Mouse (Mus musculus) hindbrain, embryonic 14.5 days (tissue): ENCODE measurements at regions not wholly inside any gene's neighbourhood (a gene's known extent, or its start where the extent isn't known, plus 50 kb on each side); places are given as distances from the start of the nearest gene placed in this dataset.

Experiments
- ATAC-seq: fragments of 200-750 bp; cut with Nextera tagmentation; 2 replicates; pipeline ENCODE4 v1.8.0; 2017; ENCODE audit warnings: moderate number of reproducible peaks, mild to moderate bottlenecking, moderate TSS enrichment, moderate library complexity; ENCODE audit not compliant: low FRiP score
- DNase-seq: peaks from one replicate; pipeline ENCODE4 v3.0.0-alpha.2; 2015; ENCODE audit warnings: low spot score
- H3K27ac ChIP-seq: fragments of 300-500 bp; sonication (generic); 2 replicates; pipeline ENCODE4 v1.5.1; 2014; ENCODE audit warnings: mild to moderate bottlenecking, moderate library complexity
- H3K27me3 ChIP-seq: fragments of 300-500 bp; sonication (generic); 2 replicates; pipeline ENCODE4 v1.6.1; 2014; ENCODE audit warnings: mild to moderate bottlenecking, low read length, mixed read lengths; ENCODE audit not compliant: control insufficient read depth, insufficient read depth
- H3K36me3 ChIP-seq: fragments of 300-500 bp; sonication (generic); replicated peaks from 2 replicates; pipeline ENCODE4 v1.6.1; 2014; ENCODE audit not compliant: control insufficient read depth, insufficient read depth
- H3K4me1 ChIP-seq: fragments of 300-500 bp; sonication (generic); replicated peaks from 2 replicates; pipeline ENCODE4 v1.6.1; 2014; ENCODE audit warnings: antibody characterized with exemption, low read length, mixed read lengths; ENCODE audit not compliant: control insufficient read depth, insufficient read depth
- H3K4me2 ChIP-seq: fragments of 300-500 bp; sonication (generic); replicated peaks from 2 replicates; pipeline ENCODE4 v1.6.1; 2014; ENCODE audit warnings: mild to moderate bottlenecking, moderate library complexity
- H3K4me3 ChIP-seq: fragments of 300-500 bp; sonication (generic); replicated peaks from 2 replicates; pipeline ENCODE4 v1.5.1; 2014; ENCODE audit warnings: mild to moderate bottlenecking, low read length
- H3K9ac ChIP-seq: fragments of 300-500 bp; sonication (generic); 2 replicates; pipeline ENCODE4 v1.6.1; 2014
- H3K9me3 ChIP-seq: fragments of 300-500 bp; sonication (generic); 2 replicates; pipeline ENCODE4 v1.6.1; 2016; ENCODE audit warnings: low read length; ENCODE audit not compliant: control insufficient read depth
- WGBS: fragments of 180-500 bp; shearing (Covaris S2); extraction: QIAGEN DNeasy Blood & Tissue Kit; methylation state at CpG from one replicate; pipeline ENCODE4 v1.1.7; 2014; 5-methylcytosine and 5-hydroxymethylcytosine counted together

GRCm38 (mm10) chr3:21293308-21293707, 783.1 kb upstream of the Tbl1xr1 start:
- no peaks in the 10 kb centered on the region for H3K9me3 ChIP-seq
- no peaks in the 10 kb centered on the region for H3K4me1 ChIP-seq
- H3K9ac ChIP-seq: no peak overlapping the region
- no peak overlapping the region for H3K4me3 ChIP-seq
- ATAC-seq (no peak), DNase-seq (no peak)
- no peak overlapping the region for H3K27ac ChIP-seq
- whole genome bisulfite sequencing: 88% methylated on average over 2 of the region's 2 CpGs
- no peaks in the 10 kb centered on the region for H3K27me3 ChIP-seq
- no peaks in the 10 kb centered on the region for H3K36me3 ChIP-seq
- H3K4me2 ChIP-seq: no peak overlapping the region

DNA sequence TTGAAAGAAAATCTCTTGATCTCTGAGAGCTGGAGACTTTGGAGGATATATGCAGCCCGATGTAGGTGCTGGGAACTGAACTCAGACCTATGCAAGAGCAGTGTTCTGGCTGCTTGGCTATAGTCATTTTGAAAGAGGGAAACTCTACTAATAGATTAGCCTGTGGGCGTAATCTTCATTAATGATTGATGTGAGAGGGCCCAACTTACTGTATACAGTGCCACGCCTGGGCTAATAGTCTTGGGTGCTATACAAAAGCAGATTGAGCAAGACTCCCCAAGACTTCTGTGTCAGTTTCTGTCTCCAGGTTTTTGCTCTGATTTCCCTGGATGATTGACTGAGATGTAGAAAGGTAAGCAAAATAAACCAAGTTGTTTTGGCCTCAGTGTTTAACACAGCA, 781.7 kb upstream of the Tbl1xr1 start:
- no peaks in the 10 kb centered on the region for H3K36me3 ChIP-seq
- no peak overlapping the region for H3K4me2 ChIP-seq
- no peak overlapping the region for H3K4me3 ChIP-seq
- ATAC-seq (no peak), DNase-seq (no peak)
- no peaks in the 10 kb centered on the region for H3K9me3 ChIP-seq
- H3K9ac ChIP-seq: no peak overlapping the region
- no peaks in the 10 kb centered on the region for H3K4me1 ChIP-seq
- H3K27me3 ChIP-seq: no peaks in the 10 kb centered on the region
- no peak overlapping the region for H3K27ac ChIP-seq
- WGBS: 95% methylated on average over 3 of the region's 3 CpGs

DNA sequence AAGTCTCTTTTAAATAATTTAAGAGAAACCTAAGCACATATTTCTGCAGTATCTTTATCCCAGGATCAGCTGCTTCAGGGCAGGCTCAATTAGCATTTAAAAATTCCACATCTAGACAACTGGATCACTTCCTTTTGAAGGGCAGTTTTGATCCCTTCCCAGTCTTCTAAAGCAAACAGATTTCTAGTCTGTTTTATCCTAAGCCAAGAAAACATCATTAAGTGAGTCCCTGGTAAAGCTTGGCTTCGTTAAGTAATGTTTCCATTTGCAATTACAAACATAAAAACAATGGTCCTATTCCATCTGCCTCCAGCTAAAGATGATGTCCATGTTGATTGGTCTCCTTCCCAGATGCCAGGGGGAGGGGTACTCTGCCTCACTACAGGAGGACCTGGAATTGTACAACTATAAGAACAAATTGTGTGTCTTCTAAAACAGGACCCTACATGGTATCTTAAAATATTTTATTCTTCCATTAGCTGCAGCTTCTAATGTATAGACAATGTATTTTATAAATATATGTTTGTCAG, 779.8 kb upstream of the Tbl1xr1 start:
- H3K4me3 ChIP-seq: no peak overlapping the region
- H3K27me3 ChIP-seq: no peaks in the 10 kb centered on the region
- H3K9ac ChIP-seq: no peak overlapping the region
- no peak for ATAC-seq
- no peak overlapping the region for H3K27ac ChIP-seq
- no peaks in the 10 kb centered on the region for H3K9me3 ChIP-seq
- DNase-seq: no peak
- WGBS: 46% methylated on average over 1 of the region's 1 CpGs
- no peak overlapping the region for H3K4me2 ChIP-seq
- H3K4me1 ChIP-seq: no peaks in the 10 kb centered on the region
- H3K36me3 ChIP-seq: no peaks in the 10 kb centered on the region

DNA sequence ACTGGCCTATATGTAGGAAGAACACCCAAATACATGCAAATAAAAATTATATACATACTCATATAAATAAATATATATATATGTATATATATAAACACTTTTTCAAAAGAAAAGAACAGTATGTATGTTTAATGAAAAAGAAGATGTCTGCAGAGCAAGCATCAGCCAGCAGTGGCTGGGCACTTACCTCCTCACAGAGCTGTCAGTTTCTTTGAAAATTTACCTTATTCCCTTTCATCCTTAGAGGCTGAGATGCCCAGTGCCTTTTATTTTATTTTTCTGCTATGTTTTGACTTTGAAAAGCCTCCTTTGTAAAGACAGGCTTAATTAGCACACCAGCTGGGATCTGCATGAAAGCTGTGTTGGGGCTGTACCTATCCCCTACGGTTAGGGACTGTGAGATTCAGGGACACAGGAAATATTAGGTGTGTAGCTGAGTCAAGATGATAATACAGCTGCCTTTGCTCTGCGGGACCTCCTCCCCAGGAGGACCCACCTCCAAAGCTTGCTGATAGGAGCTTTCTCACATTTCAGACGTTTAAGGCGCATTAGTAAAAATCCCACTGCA, 751.0 kb upstream of the Tbl1xr1 start:
- Histone ChIP-seq H3K9me3 (no peaks in the 10 kb centered on the region), H3K36me3 (no peaks in the 10 kb centered on the region), H3K27me3 (no peaks in the 10 kb centered on the region), H3K9ac (no peak overlapping the region), H3K4me2 (no peak overlapping the region), H3K27ac (no peak overlapping the region), H3K4me1 (0 out of 2 replicates have a peak, but pooled peaks cover 5% of the 10 kb centered on the region), H3K4me3 (no peak overlapping the region)
- WGBS: 42% methylated on average over 4 of the region's 4 CpGs
- no peak for DNase-seq
- no peak for ATAC-seq

DNA sequence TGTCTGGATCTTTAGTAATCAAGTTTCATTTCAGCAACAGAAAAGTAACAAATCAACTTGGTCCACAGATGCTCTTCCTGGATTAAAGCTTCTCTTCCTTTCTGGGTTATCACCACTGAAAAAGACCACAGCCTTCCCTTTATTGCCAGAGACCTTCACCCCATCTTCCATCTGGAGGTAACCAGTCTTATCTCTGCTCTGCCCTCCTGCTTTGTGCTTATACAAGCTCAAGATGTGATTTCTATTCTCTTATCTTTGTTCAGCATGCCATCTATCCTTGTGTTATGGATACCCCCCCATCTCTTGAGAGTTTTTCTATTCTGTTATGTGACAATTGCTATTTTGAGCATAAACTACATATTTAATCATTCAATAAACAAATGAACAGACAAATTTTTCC, 734.5 kb upstream of the Tbl1xr1 start:
- no peak overlapping the region for H3K4me3 ChIP-seq
- no peak overlapping the region for H3K27ac ChIP-seq
- H3K27me3 ChIP-seq: no peaks in the 10 kb centered on the region
- no peak overlapping the region for H3K9ac ChIP-seq
- no peaks in the 10 kb centered on the region for H3K9me3 ChIP-seq
- no peaks in the 10 kb centered on the region for H3K36me3 ChIP-seq
- no peak overlapping the region for H3K4me2 ChIP-seq
- DNase-seq (no peak), ATAC-seq (no peak)
- no peaks in the 10 kb centered on the region for H3K4me1 ChIP-seq

DNA sequence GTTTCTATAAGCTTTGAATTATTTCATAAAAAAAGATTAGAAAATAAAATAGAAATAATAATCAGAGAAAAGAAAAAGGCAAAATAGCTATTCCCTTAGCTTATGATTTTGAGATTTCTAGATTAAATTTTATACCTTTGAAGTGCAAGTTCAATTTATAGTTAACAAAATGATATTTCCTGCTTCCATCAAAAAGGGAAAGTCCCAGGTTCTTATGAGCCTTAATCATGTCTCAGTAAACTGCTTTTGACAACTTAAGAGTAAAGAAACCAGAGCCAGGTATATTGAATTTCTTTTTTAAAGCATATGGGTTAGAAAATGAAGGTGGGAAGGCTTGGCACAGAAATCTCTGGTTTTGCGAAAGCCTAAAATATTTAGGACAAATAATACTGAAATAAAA, 733.4 kb upstream of the Tbl1xr1 start:
- Histone ChIP-seq H3K4me1 (no peaks in the 10 kb centered on the region), H3K27me3 (no peaks in the 10 kb centered on the region), H3K36me3 (no peaks in the 10 kb centered on the region), H3K4me3 (no peak overlapping the region), H3K9me3 (no peaks in the 10 kb centered on the region), H3K9ac (no peak overlapping the region), H3K27ac (no peak overlapping the region), H3K4me2 (no peak overlapping the region)
- DNase-seq (no peak), ATAC-seq (no peak)
- WGBS: 95% methylated on average over 1 of the region's 1 CpGs

DNA sequence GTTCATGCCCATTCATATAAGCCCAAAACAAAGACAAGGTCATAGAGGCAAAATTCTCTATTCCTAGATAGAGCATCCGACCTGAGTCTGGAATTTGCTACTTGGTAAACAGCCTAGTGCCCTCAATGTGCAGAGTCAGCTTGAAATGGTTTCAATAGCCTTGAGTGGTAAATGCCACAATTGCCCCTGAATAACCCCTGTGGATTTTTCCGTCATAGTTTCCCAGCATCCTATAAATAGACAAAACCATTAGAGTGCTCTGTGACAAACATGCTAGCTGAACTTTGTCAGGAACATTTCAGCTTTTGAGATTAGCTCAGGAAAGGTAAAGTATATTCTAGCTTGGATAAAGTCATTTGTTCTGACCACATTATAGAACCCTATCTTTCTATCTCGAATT, 727.0 kb upstream of the Tbl1xr1 start:
- H3K9ac ChIP-seq: no peak overlapping the region
- ATAC-seq (no peak), DNase-seq (no peak)
- H3K36me3 ChIP-seq: no peaks in the 10 kb centered on the region
- no peaks in the 10 kb centered on the region for H3K27me3 ChIP-seq
- WGBS: 73% methylated on average over 3 of the region's 3 CpGs
- H3K4me1 ChIP-seq: no peaks in the 10 kb centered on the region
- H3K4me2 ChIP-seq: no peak overlapping the region
- H3K4me3 ChIP-seq: no peak overlapping the region
- no peaks in the 10 kb centered on the region for H3K9me3 ChIP-seq
- no peak overlapping the region for H3K27ac ChIP-seq

DNA sequence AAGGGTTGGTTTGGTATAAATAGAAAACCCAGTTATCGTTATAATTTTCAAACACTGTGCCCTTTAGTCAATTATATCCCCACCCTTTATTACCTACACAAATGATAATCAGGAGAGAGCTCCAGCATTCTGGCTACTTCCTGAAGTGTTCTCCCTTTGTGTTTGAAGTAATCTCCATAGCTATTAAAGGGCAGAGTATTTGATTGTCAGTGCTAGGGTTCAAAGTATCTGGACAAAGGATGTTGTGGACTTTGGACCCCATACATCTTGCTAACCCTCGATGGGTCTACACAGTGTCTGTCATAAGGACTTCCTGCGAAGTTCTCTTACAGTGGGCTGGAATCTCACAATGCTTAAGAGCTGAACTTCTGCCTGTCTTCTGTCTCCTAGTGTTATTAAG, 720.3 kb upstream of the Tbl1xr1 start:
- DNase-seq (no peak), ATAC-seq (no peak)
- no peaks in the 10 kb centered on the region for H3K27me3 ChIP-seq
- H3K9me3 ChIP-seq: no peaks in the 10 kb centered on the region
- H3K4me3 ChIP-seq: no peak overlapping the region
- peak overlapping the region; percentile 76; the same call in 1 of the 2 replicates for H3K27ac ChIP-seq
- H3K9ac ChIP-seq: no peak overlapping the region
- no peaks in the 10 kb centered on the region for H3K36me3 ChIP-seq
- H3K4me2 ChIP-seq: no peak overlapping the region
- peaks cover 4% of the 10 kb centered on the region; the same call in 1 of the 2 replicates for H3K4me1 ChIP-seq
- WGBS: 81% methylated on average over 3 of the region's 3 CpGs

GRCm38 (mm10) chr3:21356831-21357712, 719.4 kb upstream of the Tbl1xr1 start:
- Histone ChIP-seq H3K36me3 (no peaks in the 10 kb centered on the region), H3K9me3 (no peaks in the 10 kb centered on the region), H3K4me2 (no peak overlapping the region), H3K9ac (no peak overlapping the region), H3K27ac (peak overlapping the region; percentile 76), H3K4me1 (peaks cover 4% of the 10 kb centered on the region; the same call in 1 of the 2 replicates), H3K4me3 (no peak overlapping the region), H3K27me3 (no peaks in the 10 kb centered on the region)
- DNase-seq (peak; percentile 78), ATAC-seq (peak; percentile 90)
- WGBS: 47% methylated on average over 6 of the region's 6 CpGs
